Mouse (Mus musculus) liver, embryonic 12.5 days (tissue): ENCODE measurements at regions not wholly inside any gene's neighbourhood (a gene's known extent, or its start where the extent isn't known, plus 50 kb on each side); places are given as distances from the start of the nearest gene placed in this dataset.
A peak's percentile ranks its signal among the peaks of the same experiment; 100 is the strongest.

Experiments
- ATAC-seq: fragments of 200-750 bp; cut with Nextera tagmentation; 2 replicates; pipeline ENCODE4 v1.8.0; 2017; ENCODE audit warnings: moderate number of reproducible peaks, mild to moderate bottlenecking, moderate library complexity
- H3K27ac ChIP-seq: fragments of 300-500 bp; sonication (generic); 2 replicates; pipeline ENCODE4 v1.5.1; 2016; ENCODE audit warnings: mild to moderate bottlenecking
- H3K27me3 ChIP-seq: fragments of 300-500 bp; sonication (generic); replicated peaks from 2 replicates; pipeline ENCODE4 v1.6.1; 2016; ENCODE audit warnings: mild to moderate bottlenecking, moderate library complexity
- H3K36me3 ChIP-seq: fragments of 300-500 bp; sonication (generic); 2 replicates; pipeline ENCODE4 v1.6.1; 2016; ENCODE audit warnings: mild to moderate bottlenecking, moderate library complexity
- H3K4me1 ChIP-seq: fragments of 300-500 bp; sonication (generic); 2 replicates; pipeline ENCODE4 v1.6.1; 2016
- H3K4me2 ChIP-seq: fragments of 300-500 bp; sonication (generic); 2 replicates; pipeline ENCODE4 v1.6.1; 2016; ENCODE audit warnings: mild to moderate bottlenecking, moderate library complexity
- H3K4me3 ChIP-seq: fragments of 300-500 bp; sonication (generic); 2 replicates; pipeline ENCODE4 v1.5.1; 2016; ENCODE audit warnings: mild to moderate bottlenecking, moderate library complexity
- H3K9ac ChIP-seq: fragments of 300-500 bp; sonication (generic); 2 replicates; pipeline ENCODE4 v1.6.1; 2016; ENCODE audit warnings: mild to moderate bottlenecking, moderate library complexity
- H3K9me3 ChIP-seq: fragments of 300-500 bp; sonication (generic); replicated peaks from 2 replicates; pipeline ENCODE4 v1.6.1; 2016; ENCODE audit warnings: mild to moderate bottlenecking, moderate library complexity
- WGBS: fragments of 180-500 bp; shearing (Covaris S2); methylation state at CpG from one replicate; pipeline ENCODE4 v1.1.7; 2016; ENCODE audit not compliant: insufficient replicate concordance; 5-methylcytosine and 5-hydroxymethylcytosine counted together

GRCm38 (mm10) chr12:107667836-107668235, 179.4 kb downstream of the 3110018I06Rik start:
- WGBS = 68% methylated on average over 3 of the region's 3 CpGs
- Histone ChIP-seq H3K36me3 (no peaks in the 10 kb centered on the region), H3K9ac (no peak overlapping the region), H3K4me1 (no peaks in the 10 kb centered on the region), H3K27ac (no peak overlapping the region), H3K4me2 (no peak overlapping the region), H3K9me3 (0 out of 2 replicates have a peak, but pooled peaks cover 3% of the 10 kb centered on the region), H3K27me3 (no peaks in the 10 kb centered on the region), H3K4me3 (no peak overlapping the region)
- no peak for ATAC-seq

GRCm38 (mm10) chr12:107669046-107669445, 180.6 kb downstream of the 3110018I06Rik start:
- H3K4me1 ChIP-seq = no peaks in the 10 kb centered on the region
- WGBS = 67% methylated on average over 5 of the region's 5 CpGs
- no peaks in the 10 kb centered on the region for H3K36me3 ChIP-seq
- H3K4me2 ChIP-seq = no peak overlapping the region
- H3K27ac ChIP-seq = no peak overlapping the region
- no peaks in the 10 kb centered on the region for H3K27me3 ChIP-seq
- no peak overlapping the region for H3K4me3 ChIP-seq
- H3K9ac ChIP-seq = no peak overlapping the region
- H3K9me3 ChIP-seq = 0 out of 2 replicates have a peak, but pooled peaks cover 3% of the 10 kb centered on the region
- ATAC-seq = no peak

GRCm38 (mm10) chr12:107669450-107669849, 181.0 kb downstream of the 3110018I06Rik start:
- no peak for ATAC-seq
- H3K4me2 ChIP-seq = no peak overlapping the region
- no peak overlapping the region for H3K27ac ChIP-seq
- H3K4me3 ChIP-seq = no peak overlapping the region
- no peak overlapping the region for H3K9ac ChIP-seq
- H3K9me3 ChIP-seq = 0 out of 2 replicates have a peak, but pooled peaks cover 3% of the 10 kb centered on the region
- 79% methylated on average over 6 of the region's 6 CpGs for WGBS
- no peaks in the 10 kb centered on the region for H3K27me3 ChIP-seq
- no peaks in the 10 kb centered on the region for H3K4me1 ChIP-seq
- no peaks in the 10 kb centered on the region for H3K36me3 ChIP-seq

- Histone ChIP-seq H3K4me2 (no peak overlapping the region), H3K9me3 (0 out of 2 replicates have a peak, but pooled peaks cover 3% of the 10 kb centered on the region), H3K4me1 (no peaks in the 10 kb centered on the region), H3K27me3 (no peaks in the 10 kb centered on the region), H3K4me3 (no peak overlapping the region), H3K9ac (no peak overlapping the region), H3K27ac (no peak overlapping the region), H3K36me3 (no peaks in the 10 kb centered on the region)
- WGBS = 69% methylated on average over 10 of the region's 10 CpGs
- no peak for ATAC-seq
Observed at GRCm38 (mm10) chr12:107669910-107670309, 181.5 kb downstream of the 3110018I06Rik start.

- no peak overlapping the region for H3K9ac ChIP-seq
- ATAC-seq = no peak
Observed at GRCm38 (mm10) chr12:107677076-107677475, 188.6 kb downstream of the 3110018I06Rik start.

GRCm38 (mm10) chr12:107687447-107687846, 199.0 kb downstream of the 3110018I06Rik start:
- ATAC-seq = no peak
- Histone ChIP-seq H3K9me3 (no peaks in the 10 kb centered on the region), H3K27ac (no peak overlapping the region), H3K4me1 (no peaks in the 10 kb centered on the region), H3K9ac (no peak overlapping the region), H3K4me2 (no peak overlapping the region), H3K27me3 (no peaks in the 10 kb centered on the region), H3K36me3 (no peaks in the 10 kb centered on the region), H3K4me3 (no peak overlapping the region)
- WGBS = 62% methylated on average over 2 of the region's 2 CpGs

More at GRCm38 (mm10) chr12:107677076-107677475, 188.6 kb downstream of the 3110018I06Rik start:
- Histone ChIP-seq H3K27me3 (no peaks in the 10 kb centered on the region), H3K36me3 (no peaks in the 10 kb centered on the region), H3K9me3 (no peaks in the 10 kb centered on the region), H3K4me2 (no peak overlapping the region), H3K27ac (no peak overlapping the region), H3K4me3 (no peak overlapping the region), H3K4me1 (no peaks in the 10 kb centered on the region)
- WGBS = 51% methylated on average over 7 of the region's 7 CpGs

- Histone ChIP-seq H3K4me3 (no peak overlapping the region), H3K27ac (no peak overlapping the region), H3K9ac (no peak overlapping the region), H3K9me3 (no peaks in the 10 kb centered on the region), H3K4me1 (no peaks in the 10 kb centered on the region), H3K4me2 (no peak overlapping the region), H3K27me3 (no peaks in the 10 kb centered on the region), H3K36me3 (no peaks in the 10 kb centered on the region)
- WGBS = 61% methylated on average over 7 of the region's 7 CpGs
- no peak for ATAC-seq
Observed at GRCm38 (mm10) chr12:107689418-107689817, 201.0 kb downstream of the 3110018I06Rik start.

- 85% methylated on average over 3 of the region's 3 CpGs for WGBS
- Histone ChIP-seq H3K9me3 (no peaks in the 10 kb centered on the region), H3K27ac (no peak overlapping the region), H3K4me1 (no peaks in the 10 kb centered on the region), H3K36me3 (no peaks in the 10 kb centered on the region), H3K4me3 (no peak overlapping the region), H3K27me3 (no peaks in the 10 kb centered on the region), H3K4me2 (no peak overlapping the region), H3K9ac (no peak overlapping the region)
- ATAC-seq = no peak
Observed at GRCm38 (mm10) chr12:107690061-107690460, 201.6 kb downstream of the 3110018I06Rik start.

GRCm38 (mm10) chr12:107693693-107694092, 205.3 kb downstream of the 3110018I06Rik start:
- Histone ChIP-seq H3K36me3 (no peaks in the 10 kb centered on the region), H3K9ac (no peak overlapping the region), H3K4me3 (no peak overlapping the region), H3K27ac (no peak overlapping the region), H3K9me3 (0 out of 2 replicates have a peak, but pooled peaks cover 6% of the 10 kb centered on the region), H3K4me1 (no peaks in the 10 kb centered on the region), H3K27me3 (no peaks in the 10 kb centered on the region), H3K4me2 (no peak overlapping the region)
- ATAC-seq = no peak
- 65% methylated on average over 6 of the region's 6 CpGs for WGBS

- WGBS = 82% methylated on average over 2 of the region's 2 CpGs
- Histone ChIP-seq H3K4me1 (no peaks in the 10 kb centered on the region), H3K36me3 (no peaks in the 10 kb centered on the region), H3K27me3 (no peaks in the 10 kb centered on the region), H3K4me3 (no peak overlapping the region), H3K27ac (no peak overlapping the region), H3K4me2 (no peak overlapping the region), H3K9me3 (0 out of 2 replicates have a peak, but pooled peaks cover 8% of the 10 kb centered on the region), H3K9ac (no peak overlapping the region)
- no peak for ATAC-seq
Observed at GRCm38 (mm10) chr12:107695014-107695413, 206.6 kb downstream of the 3110018I06Rik start.

GRCm38 (mm10) chr12:107695438-107696267, 207.2 kb downstream of the 3110018I06Rik start:
- 0 out of 2 replicates have a peak, but pooled peaks cover 8% of the 10 kb centered on the region for H3K9me3 ChIP-seq
- H3K27me3 ChIP-seq = no peaks in the 10 kb centered on the region
- H3K36me3 ChIP-seq = no peaks in the 10 kb centered on the region
- H3K4me1 ChIP-seq = no peaks in the 10 kb centered on the region
- no peak overlapping the region for H3K9ac ChIP-seq
- H3K4me2 ChIP-seq = no peak overlapping the region
- WGBS = 74% methylated on average over 13 of the region's 13 CpGs
- no peak overlapping the region for H3K4me3 ChIP-seq
- ATAC-seq = no peak
- H3K27ac ChIP-seq = no peak overlapping the region

- WGBS = 59% methylated on average over 5 of the region's 5 CpGs
Observed at GRCm38 (mm10) chr12:107700317-107700716, 211.9 kb downstream of the 3110018I06Rik start.

More at GRCm38 (mm10) chr12:107700317-107700716, 211.9 kb downstream of the 3110018I06Rik start:
- H3K9me3 ChIP-seq = peaks cover 9% of the 10 kb centered on the region
- no peak overlapping the region for H3K27ac ChIP-seq
- no peaks in the 10 kb centered on the region for H3K36me3 ChIP-seq
- H3K9ac ChIP-seq = no peak overlapping the region
- no peak overlapping the region for H3K4me2 ChIP-seq
- ATAC-seq = peak; percentile 56
- no peaks in the 10 kb centered on the region for H3K27me3 ChIP-seq
- no peak overlapping the region for H3K4me3 ChIP-seq
- no peaks in the 10 kb centered on the region for H3K4me1 ChIP-seq
